Mouse (Mus musculus): Measurements from ENCODE around the gene Fbxw4. TPM values are rescaled to one million over a fixed set of nuclear protein-coding genes. Genes with fewer than 3 reads are reported as not detected.

Gene Fbxw4
- total and polyA plus RNA-seq, 3 experiments, result 28.1 to 61.5 (median 31.2) TPM

GRCm38 (mm10) chr19:45627036-45627435 lies 33.1 kb downstream of the Fbxw4 start:
- H3K79me2 ChIP-seq (replicated peaks; ENCODE audit: control insufficient read depth, insufficient read depth, low read length), result no peaks in the 10 kb centered on the region
- no peak for TF ChIP-seq EP300 (IDR thresholded peaks at IDR 0.05; ENCODE audit: insufficient read depth, low read depth, low read length)
- TF ChIP-seq POLR2A (IDR thresholded peaks at IDR 0.05; ENCODE audit: insufficient read depth, low read depth, low read length), result no peak
- TF ChIP-seq CTCF (IDR thresholded peaks at IDR 0.05), result no peak
- intact Hi-C loops (cut with DNase I), result no loop called here
- no peak overlapping the region for H3K4me3 ChIP-seq
- H3K27me3 ChIP-seq (ENCODE audit: control insufficient read depth, insufficient read depth, low read length), result no peaks in the 10 kb centered on the region
- no peak overlapping the region for H3K27ac ChIP-seq
- no peaks in the 10 kb centered on the region for H3K4me1 ChIP-seq (ENCODE audit: control insufficient read depth, insufficient read depth, low read length)
- no peak overlapping the region for H3K9ac ChIP-seq (ENCODE audit: low read depth, low read length)
- no peaks in the 10 kb centered on the region for H3K36me3 ChIP-seq (ENCODE audit: control insufficient read depth, insufficient read depth, low read length)
- 41% methylated on average over 3 of the region's 3 CpGs for WGBS
- no peak for DNase-seq

GRCm38 (mm10) chr19:45623710-45624109 lies 36.4 kb downstream of the Fbxw4 start:
- H3K36me3 ChIP-seq (ENCODE audit: control insufficient read depth, insufficient read depth, low read length), result no peaks in the 10 kb centered on the region
- no peak for DNase-seq
- intact Hi-C loops (cut with DNase I), result no loop called here
- H3K27ac ChIP-seq, result no peak overlapping the region
- no peaks in the 10 kb centered on the region for H3K79me2 ChIP-seq (replicated peaks; ENCODE audit: control insufficient read depth, insufficient read depth, low read length)
- 77% methylated on average over 4 of the region's 4 CpGs for WGBS
- no peak overlapping the region for H3K4me3 ChIP-seq
- no peaks in the 10 kb centered on the region for H3K4me1 ChIP-seq (ENCODE audit: control insufficient read depth, insufficient read depth, low read length)
- no peaks in the 10 kb centered on the region for H3K27me3 ChIP-seq (ENCODE audit: control insufficient read depth, insufficient read depth, low read length)
- no peak overlapping the region for H3K9ac ChIP-seq (ENCODE audit: low read depth, low read length)
- TF ChIP-seq EP300 (IDR thresholded peaks at IDR 0.05; ENCODE audit: insufficient read depth, low read depth, low read length) (no peak), CTCF (IDR thresholded peaks at IDR 0.05) (no peak), POLR2A (IDR thresholded peaks at IDR 0.05; ENCODE audit: insufficient read depth, low read depth, low read length) (no peak)

- intact Hi-C loops (cut with DNase I), result no loop called here
- Histone ChIP-seq H3K27ac (no peak overlapping the region), H3K4me1 (ENCODE audit: control insufficient read depth, insufficient read depth, low read length) (no peaks in the 10 kb centered on the region), H3K4me3 (no peak overlapping the region), H3K27me3 (ENCODE audit: control insufficient read depth, insufficient read depth, low read length) (no peaks in the 10 kb centered on the region), H3K9ac (ENCODE audit: low read depth, low read length) (no peak overlapping the region), H3K36me3 (ENCODE audit: control insufficient read depth, insufficient read depth, low read length) (no peaks in the 10 kb centered on the region), H3K79me2 (replicated peaks; ENCODE audit: control insufficient read depth, insufficient read depth, low read length) (no peaks in the 10 kb centered on the region)
- WGBS, result 96% methylated on average over 5 of the region's 5 CpGs
- no peak for DNase-seq
- TF ChIP-seq POLR2A (IDR thresholded peaks at IDR 0.05; ENCODE audit: insufficient read depth, low read depth, low read length) (no peak), CTCF (IDR thresholded peaks at IDR 0.05) (no peak), EP300 (IDR thresholded peaks at IDR 0.05; ENCODE audit: insufficient read depth, low read depth, low read length) (no peak)
These were observed 38.0 kb downstream of the Fbxw4 start for GRCm38 (mm10) chr19:45622144-45622543.

DNA sequence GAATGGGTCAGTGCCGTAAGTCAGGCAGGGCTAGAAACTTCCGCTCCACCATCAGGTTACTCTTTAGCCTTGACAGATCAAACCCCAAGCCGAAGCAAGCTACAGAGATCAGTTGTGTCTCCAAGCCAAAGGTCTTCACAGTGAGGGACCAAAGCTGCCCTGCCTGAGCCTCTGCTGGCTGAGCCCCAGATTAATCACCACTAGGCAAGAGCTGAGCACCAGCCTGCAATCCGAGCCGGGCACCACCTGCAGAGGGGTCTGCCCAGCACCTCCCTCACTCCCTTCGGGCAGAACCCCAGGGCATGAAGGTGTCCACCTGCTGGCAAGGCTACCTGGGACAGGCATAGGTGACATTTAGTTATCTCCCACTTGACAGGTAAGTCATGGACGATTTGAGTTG lies 39.1 kb downstream of the Fbxw4 start:
- WGBS, result 80% methylated on average over 7 of the region's 7 CpGs
- no peaks in the 10 kb centered on the region for H3K27me3 ChIP-seq (ENCODE audit: control insufficient read depth, insufficient read depth, low read length)
- no peaks in the 10 kb centered on the region for H3K36me3 ChIP-seq (ENCODE audit: control insufficient read depth, insufficient read depth, low read length)
- no peak for TF ChIP-seq CTCF (IDR thresholded peaks at IDR 0.05)
- TF ChIP-seq POLR2A (IDR thresholded peaks at IDR 0.05; ENCODE audit: insufficient read depth, low read depth, low read length), result no peak
- TF ChIP-seq EP300 (IDR thresholded peaks at IDR 0.05; ENCODE audit: insufficient read depth, low read depth, low read length), result no peak
- H3K4me3 ChIP-seq, result no peak overlapping the region
- no peaks in the 10 kb centered on the region for H3K4me1 ChIP-seq (ENCODE audit: control insufficient read depth, insufficient read depth, low read length)
- no peaks in the 10 kb centered on the region for H3K79me2 ChIP-seq (replicated peaks; ENCODE audit: control insufficient read depth, insufficient read depth, low read length)
- no peak for DNase-seq
- H3K9ac ChIP-seq (ENCODE audit: low read depth, low read length), result no peak overlapping the region
- intact Hi-C loops (cut with DNase I), result no loop called here
- no peak overlapping the region for H3K27ac ChIP-seq

DNA sequence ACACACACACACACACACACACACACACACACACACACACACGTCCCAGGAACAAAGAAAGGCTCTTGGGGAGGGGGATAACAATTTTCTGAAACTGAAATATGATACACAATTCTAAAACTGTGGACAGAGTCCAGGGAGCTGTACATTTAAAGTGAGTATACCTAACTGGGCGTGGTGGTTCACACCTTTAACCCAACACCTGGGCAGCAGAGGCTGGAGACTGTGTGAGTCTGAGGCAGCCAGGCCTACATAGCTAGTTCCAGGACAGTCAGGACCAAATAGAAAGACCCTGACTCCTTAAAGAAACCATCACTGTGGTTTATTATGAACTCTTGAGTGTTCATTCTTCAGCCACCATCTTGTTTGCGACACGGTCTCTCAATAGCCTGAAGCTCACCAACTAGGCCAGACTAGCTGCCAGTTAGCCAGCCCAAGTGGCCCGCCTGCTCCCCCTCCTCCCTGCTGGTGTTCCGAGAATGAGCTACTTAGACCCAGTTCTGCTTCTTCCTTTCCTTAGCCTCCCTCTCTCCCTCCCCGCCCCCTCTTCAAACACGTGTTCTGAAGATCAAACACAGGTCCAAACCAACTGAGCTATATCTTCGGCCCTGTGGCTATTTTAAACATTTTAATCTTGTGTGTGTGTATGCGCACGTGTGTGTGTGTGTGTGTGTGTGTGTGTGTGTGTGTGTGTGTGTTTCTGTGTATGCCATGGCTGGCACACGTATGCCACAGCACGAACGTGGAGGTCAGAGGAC lies 40.2 kb downstream of the Fbxw4 start:
- WGBS, result 87% methylated on average over 14 of the region's 14 CpGs
- no peaks in the 10 kb centered on the region for H3K4me1 ChIP-seq (ENCODE audit: control insufficient read depth, insufficient read depth, low read length)
- TF ChIP-seq CTCF (IDR thresholded peaks at IDR 0.05), result no peak
- no peak for TF ChIP-seq EP300 (IDR thresholded peaks at IDR 0.05; ENCODE audit: insufficient read depth, low read depth, low read length)
- TF ChIP-seq POLR2A (IDR thresholded peaks at IDR 0.05; ENCODE audit: insufficient read depth, low read depth, low read length), result no peak
- H3K4me3 ChIP-seq, result no peak overlapping the region
- no peaks in the 10 kb centered on the region for H3K27me3 ChIP-seq (ENCODE audit: control insufficient read depth, insufficient read depth, low read length)
- H3K36me3 ChIP-seq (ENCODE audit: control insufficient read depth, insufficient read depth, low read length), result no peaks in the 10 kb centered on the region
- H3K9ac ChIP-seq (ENCODE audit: low read depth, low read length), result no peak overlapping the region
- H3K27ac ChIP-seq, result no peak overlapping the region
- no peak for DNase-seq
- H3K79me2 ChIP-seq (replicated peaks; ENCODE audit: control insufficient read depth, insufficient read depth, low read length), result no peaks in the 10 kb centered on the region
- intact Hi-C loops (cut with DNase I), result no loop called here

- no peak for DNase-seq
- Histone ChIP-seq H3K9ac (ENCODE audit: low read depth, low read length) (no peak overlapping the region), H3K4me3 (no peak overlapping the region), H3K36me3 (ENCODE audit: control insufficient read depth, insufficient read depth, low read length) (no peaks in the 10 kb centered on the region), H3K27me3 (ENCODE audit: control insufficient read depth, insufficient read depth, low read length) (no peaks in the 10 kb centered on the region), H3K79me2 (replicated peaks; ENCODE audit: control insufficient read depth, insufficient read depth, low read length) (no peaks in the 10 kb centered on the region), H3K27ac (no peak overlapping the region), H3K4me1 (ENCODE audit: control insufficient read depth, insufficient read depth, low read length) (no peaks in the 10 kb centered on the region)
- TF ChIP-seq POLR2A (IDR thresholded peaks at IDR 0.05; ENCODE audit: insufficient read depth, low read depth, low read length) (no peak), EP300 (IDR thresholded peaks at IDR 0.05; ENCODE audit: insufficient read depth, low read depth, low read length) (no peak), CTCF (IDR thresholded peaks at IDR 0.05) (no peak)
- intact Hi-C loops (cut with DNase I), result no loop called here
- 73% methylated on average over 6 of the region's 6 CpGs for WGBS
These were observed 41.9 kb downstream of the Fbxw4 start for GRCm38 (mm10) chr19:45618184-45618583.

Data from heart, adult 2 months (tissue).